Mouse (Mus musculus) E14TG2a.4 (cell line): ENCODE results near the gene Scfd2.

Source experiments
- CTCF ChIP-seq: conservative IDR thresholded peaks from 2 replicates; pipeline ENCODE4 v1.5.1; 2014; ENCODE audit warnings: low read length
- POU5F1 ChIP-seq: IDR thresholded peaks from 2 replicates; pipeline ENCODE4 v1.6.1; 2014; ENCODE audit warnings: low read length, borderline replicate concordance

DNA sequence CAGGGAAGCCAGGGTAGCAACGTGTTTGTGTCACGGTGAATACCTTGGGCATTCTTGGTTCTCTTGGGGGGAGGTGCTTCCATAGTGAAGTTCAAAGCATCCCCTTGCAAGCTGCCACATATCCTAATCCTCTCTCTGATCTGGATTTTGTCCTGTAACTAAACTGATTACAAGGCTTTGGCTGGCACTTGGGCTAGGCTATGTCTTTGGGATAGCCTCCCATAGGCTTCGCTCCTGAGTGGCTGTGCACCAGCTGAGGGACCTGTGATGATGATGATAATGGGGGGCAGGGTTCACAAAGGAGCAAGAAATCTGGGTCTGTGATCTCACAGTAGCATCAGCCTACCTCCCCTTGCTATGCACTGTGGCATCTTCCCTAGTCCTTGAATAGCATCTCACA lies 369.5 kb downstream of the Scfd2 start:
- TF ChIP-seq CTCF, result no peak
- TF ChIP-seq POU5F1, result no peak
